Mouse (Mus musculus) ovary, adult 2 months (tissue): ENCODE results near the gene Efemp2. TPM values are rescaled to one million over a fixed set of nuclear protein-coding genes. Genes with fewer than 3 reads are reported as not detected.

ENCODE experiments used
- polyA plus RNA-seq: library from polyadenylated mRNA; depleted of rRNA; stranded (reverse); fragments of >200 nt; gene quantifications from 2 replicates; pipeline ENCODE4 v1.2.3, GENCODE M21; 2012; rRNA removed

The Efemp2 gene
- 205 and 258 TPM in 2 replicates for polyA plus RNA-seq

GRCm38 (mm10) chr19:5473720-5474119 is at the start of gene Efemp2:
TSS of gene Efemp2 (plus strand) at chr19:5473954.

GRCm38 (mm10) chr19:5424782-5425741 is 48.7 kb upstream of the Efemp2 start, which contains the start of the genes Drap1 and AI837181:
TSS of gene Drap1 (minus strand) at chr19:5424979.
TSS of gene AI837181 (plus strand) at chr19:5425144.

GRCm38 (mm10) chr19:5447515-5448353 is 26.0 kb upstream of the Efemp2 start, which contains the start of gene Fosl1:
TSS of gene Fosl1 (plus strand) at chr19:5447547.

GRCm38 (mm10) chr19:5457746-5458442 is 15.9 kb upstream of the Efemp2 start, which contains the start of gene Ccdc85b:
TSS of gene Ccdc85b (minus strand) at chr19:5457894.

GRCm38 (mm10) chr19:5460465-5460911 is 13.3 kb upstream of the Efemp2 start, which contains the start of gene Fibp:
TSS of gene Fibp (plus strand) at chr19:5460615.

GRCm38 (mm10) chr19:5468374-5468773 is 5.4 kb upstream of the Efemp2 start, which contains the start of gene Ctsw:
TSS of gene Ctsw (minus strand) at chr19:5468507.

GRCm38 (mm10) chr19:5487768-5488550 is 14.2 kb downstream of the Efemp2 start, which contains the start of gene Mus81:
TSS of gene Mus81 (minus strand) at chr19:5488402.

GRCm38 (mm10) chr19:5490313-5490897 is 16.7 kb downstream of the Efemp2 start, which contains the start of gene Cfl1:
TSS of gene Cfl1 (plus strand) at chr19:5490455.

GRCm38 (mm10) chr19:5503687-5504086 is 29.9 kb downstream of the Efemp2 start, which contains the start of gene 1700020D05Rik:
TSS of gene 1700020D05Rik (minus strand) at chr19:5503787.

GRCm38 (mm10) chr19:5510031-5511026 is 36.6 kb downstream of the Efemp2 start, which contains the start of gene Snx32:
TSS of gene Snx32 (minus strand) at chr19:5510538.

Other genes starting within 250 kb of the Efemp2 start
- 59.2 and 59.9 TPM in 2 replicates for gene Pacs1, start 200.8 kb upstream of the Efemp2 start, polyA plus RNA-seq
- 146 and 169 TPM in 2 replicates for gene Sf3b2, start 178.5 kb upstream of the Efemp2 start, polyA plus RNA-seq
- 0.67 and 0.79 TPM in 2 replicates for gene Gal3st3, start 175.6 kb upstream of the Efemp2 start, polyA plus RNA-seq
- gene Catsper1, start 138.2 kb upstream of the Efemp2 start, polyA plus RNA-seq: not detected in 2 replicates
- 7.1 and 12.9 TPM in 2 replicates for gene Cst6, start 124.4 kb upstream of the Efemp2 start, polyA plus RNA-seq
- gene Eif1ad, start 107.2 kb upstream of the Efemp2 start, polyA plus RNA-seq: 19.4 and 21.0 TPM in 2 replicates
- gene Banf1, start 106.8 kb upstream of the Efemp2 start, polyA plus RNA-seq: 123 and 155 TPM in 2 replicates
- gene Sart1, start 85.3 kb upstream of the Efemp2 start, polyA plus RNA-seq: 15.7 and 18.4 TPM in 2 replicates
- gene Tsga10ip, start 71.4 kb upstream of the Efemp2 start, polyA plus RNA-seq: 4.9 and 5.6 TPM in 2 replicates
- 86.3 and 111 TPM in 2 replicates for gene Drap1, start 49.0 kb upstream of the Efemp2 start, polyA plus RNA-seq
- gene AI837181, start 48.8 kb upstream of the Efemp2 start, polyA plus RNA-seq: 115 and 124 TPM in 2 replicates
- 4.3 and 7.9 TPM in 2 replicates for gene Fosl1, start 26.4 kb upstream of the Efemp2 start, polyA plus RNA-seq
- gene Ccdc85b, start 16.1 kb upstream of the Efemp2 start, polyA plus RNA-seq: 12.3 and 17.9 TPM in 2 replicates
- gene Fibp, start 13.3 kb upstream of the Efemp2 start, polyA plus RNA-seq: 118 and 164 TPM in 2 replicates
- 1.5 and 2.4 TPM in 2 replicates for gene Ctsw, start 5.4 kb upstream of the Efemp2 start, polyA plus RNA-seq
- 78.2 and 88.4 TPM in 2 replicates for gene Mus81, start 14.4 kb downstream of the Efemp2 start, polyA plus RNA-seq
- 447 and 670 TPM in 2 replicates for gene Cfl1, start 16.5 kb downstream of the Efemp2 start, polyA plus RNA-seq
- gene 1700020D05Rik, start 29.8 kb downstream of the Efemp2 start, polyA plus RNA-seq: 1.00 and 1.3 TPM in 2 replicates
- gene Snx32, start 36.6 kb downstream of the Efemp2 start, polyA plus RNA-seq: 17.6 and 19.1 TPM in 2 replicates
- gene Ovol1, start 86.7 kb downstream of the Efemp2 start, polyA plus RNA-seq: 0.87 and 1.1 TPM in 2 replicates
- gene Ap5b1, start 94.1 kb downstream of the Efemp2 start, polyA plus RNA-seq: 15.5 and 16.1 TPM in 2 replicates
- gene Rnaseh2c, start 127.9 kb downstream of the Efemp2 start, polyA plus RNA-seq: 93.6 and 93.9 TPM in 2 replicates
- gene Kat5, start 136.3 kb downstream of the Efemp2 start, polyA plus RNA-seq: 56.6 and 61.2 TPM in 2 replicates
- gene Rela, start 163.5 kb downstream of the Efemp2 start, polyA plus RNA-seq: 109 and 128 TPM in 2 replicates
- 110 and 149 TPM in 2 replicates for gene Sipa1, start 189.8 kb downstream of the Efemp2 start, polyA plus RNA-seq
- gene Map3k11, start 214.8 kb downstream of the Efemp2 start, polyA plus RNA-seq: 89.5 and 98.2 TPM in 2 replicates
- 260 and 276 TPM in 2 replicates for gene Pcnx3, start 215.0 kb downstream of the Efemp2 start, polyA plus RNA-seq
- gene Kcnk7, start 230.4 kb downstream of the Efemp2 start, polyA plus RNA-seq: 1.7 and 2.6 TPM in 2 replicates